15 mouse cellular contexts compared by ENCODE assay signal in genomic region chr10:77442250-77442649, GRCm38 (mm10). TPM values are rescaled to one million over a fixed set of nuclear protein-coding genes. Genes with fewer than 3 reads are reported as not detected.
DNase-seq lines count a peak whose midpoint lies in the region; ATAC-seq and TF ChIP-seq lines count a peak whose summit lies in the region.
"Had no signal": no experiment of that assay in that cellular context is flagged by ENCODE, and none has a peak within 500 bp of the region (broad histone marks: within the 10 kb centered on the region; RNA-seq: fewer than 3 reads in every experiment).

No protein-coding gene starts in this region.

- no peak overlapping the region for H3K4me3 ChIP-seq in heart, embryonic 13.5 days
- H3K4me3 ChIP-seq in liver, embryonic 14.5 days (ENCODE audit: insufficient read depth in 1 of 2, low read depth in 2 of 2, low read length in 2 of 2): no peak overlapping the region
- H3K4me3 ChIP-seq in liver, embryonic 12.5 days: no peak overlapping the region
- no peak overlapping the region for H3K4me3 ChIP-seq in hindbrain, embryonic 10.5 days
- H3K4me3 ChIP-seq: erythroblast, embryonic 14.5 days; forebrain, embryonic 15.5 days; liver, embryonic 13.5 days had no signal

- H3K4me1 ChIP-seq in heart, embryonic 13.5 days: peaks cover 31% of the 10 kb centered on the region
- H3K4me1 ChIP-seq in liver, embryonic 14.5 days (replicated peaks; ENCODE audit: control insufficient read depth in 2 of 2, insufficient read depth in 2 of 2, low read length in 1 of 2): no peaks in the 10 kb centered on the region
- no peaks in the 10 kb centered on the region for H3K4me1 ChIP-seq in liver, embryonic 12.5 days
- peaks cover 19% of the 10 kb centered on the region for H3K4me1 ChIP-seq in hindbrain, embryonic 10.5 days (replicated peaks)
- H3K4me1 ChIP-seq: forebrain, embryonic 15.5 days; liver, embryonic 13.5 days had no signal

- H3K27me3 ChIP-seq in heart, embryonic 13.5 days (replicated peaks): no peaks in the 10 kb centered on the region
- H3K27me3 ChIP-seq in liver, embryonic 14.5 days (ENCODE audit: control insufficient read depth, insufficient read depth, low read length): no peaks in the 10 kb centered on the region
- no peaks in the 10 kb centered on the region for H3K27me3 ChIP-seq in liver, embryonic 12.5 days (replicated peaks)
- H3K27me3 ChIP-seq in hindbrain, embryonic 10.5 days (ENCODE audit: insufficient read depth, poor library complexity, severe bottlenecking): no peaks in the 10 kb centered on the region
- H3K27me3 ChIP-seq: forebrain, embryonic 15.5 days had no signal

- no peak overlapping the region for H3K4me2 ChIP-seq in heart, embryonic 13.5 days
- H3K4me2 ChIP-seq in liver, embryonic 14.5 days (ENCODE audit: low read depth): no peak overlapping the region
- no peak overlapping the region for H3K4me2 ChIP-seq in liver, embryonic 12.5 days
- H3K4me2 ChIP-seq: forebrain, embryonic 15.5 days; liver, embryonic 13.5 days had no signal

- no peak for TF ChIP-seq EP300 in liver, embryonic 14.5 days (IDR thresholded peaks at IDR 0.05; ENCODE audit: low read depth)

- H3K9ac ChIP-seq in heart, embryonic 13.5 days: no peak overlapping the region
- no peak overlapping the region for H3K9ac ChIP-seq in liver, embryonic 14.5 days (replicated peaks)
- H3K9ac ChIP-seq in liver, embryonic 12.5 days: no peak overlapping the region
- H3K9ac ChIP-seq: forebrain, embryonic 15.5 days; liver, embryonic 13.5 days had no signal

- DNase-seq in CD4-positive, CD25-positive, alpha-beta regulatory T cell, adult 2 months (ENCODE audit: low read depth, low spot score): peak; percentile 5
- DNase-seq in heart, postnatal 4 days: no peak
- no peak for DNase-seq in liver, embryonic 14.5 days (ENCODE audit: low read depth in 3 of 3, low spot score in 3 of 3)
- peak; percentile 18 for DNase-seq in R1 (ENCODE audit: low read depth, low spot score)
- DNase-seq in hindbrain, embryonic 10.5 days (ENCODE audit: low spot score): no peak
- DNase-seq: adrenal gland, adult 2 months; cerebellum, adult 2 months; liver, embryonic 13.5 days; thymus, postnatal 14 days had no signal

- no peak for ATAC-seq in CD4-positive, CD25-positive, alpha-beta regulatory T cell, adult 4 months
- no peak for ATAC-seq in heart, embryonic 13.5 days (ENCODE audit: extremely low read depth, insufficient number of reproducible peaks, low FRiP score, low TSS enrichment)
- ATAC-seq in liver, embryonic 14.5 days (ENCODE audit: insufficient read depth): no peak
- no peak for ATAC-seq in liver, embryonic 12.5 days
- ATAC-seq: forebrain, embryonic 15.5 days; inflammation-experienced regulatory T-cells, adult 6 months had no signal

- peak overlapping the region; percentile 78 for H3K27ac ChIP-seq in heart, embryonic 13.5 days (replicated peaks)
- H3K27ac ChIP-seq in liver, embryonic 14.5 days: no peak overlapping the region
- no peak overlapping the region for H3K27ac ChIP-seq in liver, embryonic 12.5 days
- no peak overlapping the region for H3K27ac ChIP-seq in hindbrain, embryonic 10.5 days
- H3K27ac ChIP-seq: forebrain, embryonic 15.5 days; liver, embryonic 13.5 days had no signal

- peak; percentile 36 for TF ChIP-seq CTCF in liver, embryonic 14.5 days (IDR thresholded peaks at IDR 0.05; ENCODE audit: low read depth)

- H3K36me3 ChIP-seq in heart, embryonic 13.5 days: no peaks in the 10 kb centered on the region
- H3K36me3 ChIP-seq in liver, embryonic 14.5 days (replicated peaks; ENCODE audit: control insufficient read depth, insufficient read depth, low read depth): no peaks in the 10 kb centered on the region
- no peaks in the 10 kb centered on the region for H3K36me3 ChIP-seq in liver, embryonic 12.5 days
- no peaks in the 10 kb centered on the region for H3K36me3 ChIP-seq in hindbrain, embryonic 10.5 days
- H3K36me3 ChIP-seq: forebrain, embryonic 15.5 days; liver, embryonic 13.5 days had no signal

- peaks cover 7% of the 10 kb centered on the region; the same call in 1 of the 2 replicates for H3K9me3 ChIP-seq in heart, embryonic 13.5 days
- no peaks in the 10 kb centered on the region for H3K9me3 ChIP-seq in liver, embryonic 14.5 days (ENCODE audit: control insufficient read depth, low read length)
- H3K9me3 ChIP-seq in liver, embryonic 12.5 days (replicated peaks): 0 out of 2 replicates have a peak, but pooled peaks cover 7% of the 10 kb centered on the region
- peaks cover 7% of the 10 kb centered on the region for H3K9me3 ChIP-seq in hindbrain, embryonic 10.5 days
- H3K9me3 ChIP-seq: forebrain, embryonic 15.5 days had no signal

- 78% methylated on average over 4 of the region's 4 CpGs for WGBS in heart, embryonic 13.5 days
- WGBS in liver, embryonic 14.5 days (ENCODE audit: insufficient replicate concordance): 65% methylated on average over 4 of the region's 4 CpGs
- WGBS in liver, embryonic 12.5 days (ENCODE audit: insufficient replicate concordance): 78% methylated on average over 4 of the region's 4 CpGs
- 79% methylated on average over 4 of the region's 4 CpGs for WGBS in hindbrain, embryonic 10.5 days

RNA-seq across cellular contexts. Expression of gene Adarb1, which starts 24.2 kb away (rescaled TPM):
- polyA plus RNA-seq in CD4-positive, CD25-positive, alpha-beta regulatory T cell, adult 4 months (2017; shearing (Covaris generic)): 1 to 10 TPM in 1 of 2 experiments, under 1 TPM in 1; 0.74 to 1.2 TPM
- polyA plus RNA-seq in heart, embryonic 13.5 days (2015; fragmentation: Nextera tagmentation; extraction: Ambion mirVana): 10.7 and 12.1 TPM in 2 replicates
- total RNA-seq in heart, postnatal 4 days (2021): 10 to 100 TPM; 20.9 to 23.3 TPM
- polyA plus RNA-seq in liver, embryonic 14.5 days (2012; rRNA removed): 0.74 and 0.92 TPM in 2 replicates
- 1.1 and 1.2 TPM in 2 replicates for polyA plus RNA-seq in liver, embryonic 14.5 days (2014; fragmentation: Nextera tagmentation; extraction: Ambion mirVana)
- 2.9 and 3.2 TPM in 2 replicates for polyA plus RNA-seq in liver, embryonic 12.5 days (2016; fragmentation: Nextera tagmentation; extraction: Ambion mirVana)
- polyA plus RNA-seq in hindbrain, embryonic 10.5 days (2016; fragmentation: Nextera tagmentation; extraction: Ambion mirVana): 5.7 and 7.8 TPM in 2 replicates
- polyA plus RNA-seq: erythroblast, embryonic 14.5 days had no signal

Comparison
In these comparisons a context has a peak if more than half of its experiments do, and no peak if none do; other contexts are left out.
1. DNase-seq: peak in CD4-positive, CD25-positive, alpha-beta regulatory T cell, adult 2 months (single experiment) and R1 (single experiment); none in heart, postnatal 4 days (single experiment), liver, embryonic 14.5 days (0 of 3) and hindbrain, embryonic 10.5 days (single experiment).